ENCODE assay signal across 27 mouse cellular contexts in the genomic region with DNA sequence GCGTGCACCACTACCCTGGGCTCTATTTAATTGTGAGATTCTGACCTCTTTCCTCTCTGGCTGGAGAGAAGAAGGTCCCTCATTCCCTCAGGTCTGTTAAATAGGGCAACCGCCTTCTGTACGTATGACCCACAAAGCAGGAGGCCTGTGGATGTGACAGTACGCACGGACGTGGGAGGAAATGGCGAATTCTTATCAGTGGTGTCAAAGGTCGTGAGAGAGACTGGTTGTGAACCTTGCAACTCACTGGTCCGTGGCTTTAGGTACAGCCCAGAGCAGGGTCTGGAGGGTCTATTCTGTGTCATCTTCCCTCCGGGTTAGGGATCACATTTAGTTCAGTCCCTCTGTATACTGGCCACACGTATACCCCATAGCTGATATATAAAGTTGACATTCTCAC. TPM values are rescaled to one million over a fixed set of nuclear protein-coding genes. Genes with fewer than 3 reads are reported as not detected.
DNase-seq lines count a peak whose midpoint lies in the region; ATAC-seq and TF ChIP-seq lines count a peak whose summit lies in the region.
"Had no signal": no experiment of that assay in that cellular context is flagged by ENCODE, and none has a peak within 500 bp of the region (broad histone marks: within the 10 kb centered on the region; RNA-seq: fewer than 3 reads in every experiment).

No protein-coding gene starts in this region.

- no peaks in the 10 kb centered on the region for H3K79me2 ChIP-seq in heart, adult 2 months (replicated peaks; ENCODE audit: control insufficient read depth, insufficient read depth, low read length)

- intact Hi-C loops in heart, adult 2 months (cut with DNase I): no loop called here
- intact Hi-C loops in heart, postnatal 36 days (cut with DNase I): no loop called here

- TF ChIP-seq CTCF in heart, adult 2 months (IDR thresholded peaks at IDR 0.05): no peak
- TF ChIP-seq CTCF in liver, embryonic 14.5 days (IDR thresholded peaks at IDR 0.05; ENCODE audit: low read depth): no peak

- no peaks in the 10 kb centered on the region for H3K36me3 ChIP-seq in heart, embryonic 10.5 days
- H3K36me3 ChIP-seq in heart, adult 2 months (ENCODE audit: control insufficient read depth, insufficient read depth, low read length): no peaks in the 10 kb centered on the region
- no peaks in the 10 kb centered on the region for H3K36me3 ChIP-seq in heart, embryonic 16.5 days (ENCODE audit: control insufficient read depth, insufficient read depth)
- no peaks in the 10 kb centered on the region for H3K36me3 ChIP-seq in liver, embryonic 14.5 days (replicated peaks; ENCODE audit: control insufficient read depth, insufficient read depth, low read depth)
- H3K36me3 ChIP-seq in stomach, embryonic 16.5 days (ENCODE audit: control insufficient read depth, insufficient read depth, low read length): no peaks in the 10 kb centered on the region
- H3K36me3 ChIP-seq in embryonic facial prominence, embryonic 10.5 days (replicated peaks): no peaks in the 10 kb centered on the region
- H3K36me3 ChIP-seq: limb, embryonic 13.5 days; lung, embryonic 15.5 days; midbrain, embryonic 13.5 days had no signal

- no peak for TF ChIP-seq POLR2A in heart, adult 2 months (IDR thresholded peaks at IDR 0.05; ENCODE audit: insufficient read depth, low read depth, low read length)

- H3K27me3 ChIP-seq in heart, embryonic 10.5 days (ENCODE audit: insufficient read depth, poor library complexity, severe bottlenecking): 0 out of 2 replicates have a peak, but pooled peaks cover 3% of the 10 kb centered on the region
- H3K27me3 ChIP-seq in heart, adult 2 months (ENCODE audit: control insufficient read depth, insufficient read depth, low read length): no peaks in the 10 kb centered on the region
- no peaks in the 10 kb centered on the region for H3K27me3 ChIP-seq in heart, embryonic 16.5 days (ENCODE audit: control insufficient read depth, insufficient read depth, low read length)
- no peaks in the 10 kb centered on the region for H3K27me3 ChIP-seq in liver, embryonic 14.5 days (ENCODE audit: control insufficient read depth, insufficient read depth, low read length)
- no peaks in the 10 kb centered on the region for H3K27me3 ChIP-seq in stomach, embryonic 16.5 days (ENCODE audit: control insufficient read depth, insufficient read depth, low read length)
- H3K27me3 ChIP-seq in embryonic facial prominence, embryonic 10.5 days (replicated peaks; ENCODE audit: low read depth, poor library complexity, severe bottlenecking): peaks cover 21% of the 10 kb centered on the region
- H3K27me3 ChIP-seq: lung, embryonic 15.5 days; midbrain, embryonic 13.5 days had no signal

- peak overlapping the region; percentile 76 for H3K27ac ChIP-seq in heart, embryonic 10.5 days
- H3K27ac ChIP-seq in heart, adult 2 months: no peak overlapping the region
- peak overlapping the region; percentile 67 for H3K27ac ChIP-seq in heart, embryonic 16.5 days (ENCODE audit: low read length)
- no peak overlapping the region for H3K27ac ChIP-seq in liver, embryonic 14.5 days
- H3K27ac ChIP-seq in stomach, embryonic 16.5 days (ENCODE audit: low read length): peak overlapping the region; percentile 59; the same call in 1 of the 2 replicates
- no peak overlapping the region for H3K27ac ChIP-seq in embryonic facial prominence, embryonic 10.5 days (replicated peaks)
- H3K27ac ChIP-seq: gastrocnemius, adult 2 months; hindbrain, postnatal 0 days; limb, embryonic 13.5 days; lung, embryonic 15.5 days; midbrain, embryonic 13.5 days had no signal

- no peak for DNase-seq in heart, embryonic 10.5 days (ENCODE audit: low spot score)
- DNase-seq in heart, adult 2 months: no peak
- DNase-seq in heart, postnatal 36 days: no peak
- DNase-seq in liver, embryonic 14.5 days (ENCODE audit: low read depth in 3 of 3, low spot score in 3 of 3): no peak
- no peak for DNase-seq in embryonic facial prominence, embryonic 10.5 days (ENCODE audit: low spot score)
- DNase-seq: adrenal gland, postnatal 10 days; cerebellum, adult 8-10 months; cerebellum, postnatal 36 days; embryo, embryonic 11 days; gastrocnemius, adult 2 months; kidney, adult 18-20 months; kidney, postnatal 4 days; lung, postnatal 36 days; thymus, adult 2 months had no signal

- WGBS in heart, embryonic 10.5 days: 36% methylated on average over 11 of the region's 11 CpGs
- WGBS in heart, adult 2 months: 70% methylated on average over 11 of the region's 11 CpGs
- whole genome bisulfite sequencing in heart, embryonic 16.5 days: 58% methylated on average over 11 of the region's 11 CpGs
- 36% methylated on average over 11 of the region's 11 CpGs for WGBS in liver, embryonic 14.5 days (ENCODE audit: insufficient replicate concordance)
- WGBS in stomach, embryonic 16.5 days: 57% methylated on average over 11 of the region's 11 CpGs
- WGBS in embryonic facial prominence, embryonic 10.5 days: 75% methylated on average over 11 of the region's 11 CpGs

- peaks cover 91% of the 10 kb centered on the region for H3K4me1 ChIP-seq in heart, embryonic 10.5 days
- no peaks in the 10 kb centered on the region for H3K4me1 ChIP-seq in heart, adult 2 months (ENCODE audit: control insufficient read depth, insufficient read depth, low read length)
- peaks cover 60% of the 10 kb centered on the region for H3K4me1 ChIP-seq in heart, embryonic 16.5 days (ENCODE audit: control insufficient read depth, insufficient read depth, low read length)
- peaks cover 8 to 37% of the 10 kb centered on the region in 2 experiments for H3K4me1 ChIP-seq in liver, embryonic 14.5 days (replicated peaks; ENCODE audit: control insufficient read depth in 2 of 2, insufficient read depth in 2 of 2, low read length in 1 of 2)
- peaks cover 35% of the 10 kb centered on the region for H3K4me1 ChIP-seq in stomach, embryonic 16.5 days (ENCODE audit: control insufficient read depth, insufficient read depth, low read length)
- H3K4me1 ChIP-seq in embryonic facial prominence, embryonic 10.5 days: peaks cover 43% of the 10 kb centered on the region

- ATAC-seq in heart, embryonic 16.5 days (replicated peaks; ENCODE audit: extremely low read depth, insufficient read depth, low FRiP score): no peak
- 0 out of 2 replicates have a peak, but pooled peaks have one; percentile 21 for ATAC-seq in liver, embryonic 14.5 days (ENCODE audit: insufficient read depth)
- no peak for ATAC-seq in stomach, embryonic 16.5 days (ENCODE audit: insufficient read depth, low FRiP score)
- ATAC-seq in erythroid progenitor cell, adult 5-6 weeks (replicated peaks; ENCODE audit: low FRiP score, poor library complexity, severe bottlenecking): no peak
- ATAC-seq: forebrain, embryonic 14.5 days; hindbrain, postnatal 0 days; midbrain, embryonic 13.5 days had no signal

- no peak overlapping the region for H3K4me2 ChIP-seq in heart, embryonic 16.5 days (ENCODE audit: low read depth, low read length)
- no peak overlapping the region for H3K4me2 ChIP-seq in liver, embryonic 14.5 days (ENCODE audit: low read depth)
- no peak overlapping the region for H3K4me2 ChIP-seq in stomach, embryonic 16.5 days (ENCODE audit: low read depth, low read length)
- H3K4me2 ChIP-seq: limb, embryonic 13.5 days; lung, embryonic 15.5 days; midbrain, embryonic 13.5 days had no signal

- H3K9me3 ChIP-seq in heart, embryonic 10.5 days: no peaks in the 10 kb centered on the region
- no peaks in the 10 kb centered on the region for H3K9me3 ChIP-seq in heart, embryonic 16.5 days (replicated peaks; ENCODE audit: control insufficient read depth, low read length)
- no peaks in the 10 kb centered on the region for H3K9me3 ChIP-seq in liver, embryonic 14.5 days (ENCODE audit: control insufficient read depth, low read length)
- no peaks in the 10 kb centered on the region for H3K9me3 ChIP-seq in stomach, embryonic 16.5 days (replicated peaks; ENCODE audit: control insufficient read depth, low read length)
- no peaks in the 10 kb centered on the region for H3K9me3 ChIP-seq in embryonic facial prominence, embryonic 10.5 days
- H3K9me3 ChIP-seq: limb, embryonic 13.5 days; lung, embryonic 15.5 days; megakaryocyte, embryonic 14.5 days; midbrain, embryonic 13.5 days had no signal

- TF ChIP-seq EP300 in heart, adult 2 months (IDR thresholded peaks at IDR 0.05; ENCODE audit: insufficient read depth, low read depth, low read length): no peak
- no peak for TF ChIP-seq EP300 in liver, embryonic 14.5 days (IDR thresholded peaks at IDR 0.05; ENCODE audit: low read depth)

- no peak overlapping the region for H3K9ac ChIP-seq in heart, adult 2 months (ENCODE audit: low read depth, low read length)
- no peak overlapping the region for H3K9ac ChIP-seq in heart, embryonic 16.5 days (ENCODE audit: low read length)
- no peak overlapping the region for H3K9ac ChIP-seq in liver, embryonic 14.5 days (replicated peaks)
- H3K9ac ChIP-seq in stomach, embryonic 16.5 days (ENCODE audit: low read length): no peak overlapping the region
- H3K9ac ChIP-seq: limb, embryonic 13.5 days; lung, embryonic 15.5 days; midbrain, embryonic 13.5 days had no signal

- no peak overlapping the region for H3K4me3 ChIP-seq in heart, embryonic 10.5 days
- no peak overlapping the region for H3K4me3 ChIP-seq in heart, adult 2 months
- H3K4me3 ChIP-seq in heart, embryonic 16.5 days (ENCODE audit: low read length): no peak overlapping the region
- H3K4me3 ChIP-seq in liver, embryonic 14.5 days (ENCODE audit: insufficient read depth in 1 of 2, low read depth in 2 of 2, low read length in 2 of 2): no peak overlapping the region
- no peak overlapping the region for H3K4me3 ChIP-seq in stomach, embryonic 16.5 days (replicated peaks; ENCODE audit: low read length)
- H3K4me3 ChIP-seq in embryonic facial prominence, embryonic 10.5 days: no peak overlapping the region
- H3K4me3 ChIP-seq: gastrocnemius, adult 2 months; limb, embryonic 13.5 days; lung, embryonic 15.5 days; megakaryocyte, embryonic 14.5 days; midbrain, embryonic 13.5 days had no signal

RNA-seq across cellular contexts. Expression of gene 1700001C19Rik, which starts 8.3 kb away (rescaled TPM):
- polyA plus RNA-seq in heart, embryonic 10.5 days (2016; fragmentation: Nextera tagmentation; extraction: Ambion mirVana): 0.63 and 1.3 TPM in 2 replicates
- not detected for total RNA-seq in heart, adult 2 months (2021)
- polyA plus RNA-seq in heart, adult 2 months (2012; rRNA removed): 0.44 and 0.76 TPM in 2 replicates
- polyA plus RNA-seq in heart, embryonic 16.5 days (2015; fragmentation: Nextera tagmentation; extraction: Ambion mirVana): 0.57 and 0.64 TPM in 2 replicates
- not detected for total RNA-seq in heart, postnatal 36 days (2021)
- 0.89 and 0.93 TPM in 2 replicates for polyA plus RNA-seq in liver, embryonic 14.5 days (2012; rRNA removed)
- polyA plus RNA-seq in liver, embryonic 14.5 days (2014; fragmentation: Nextera tagmentation; extraction: Ambion mirVana): 1.1 and 1.2 TPM in 2 replicates
- polyA plus RNA-seq in stomach, embryonic 16.5 days (2015; fragmentation: Nextera tagmentation; extraction: Ambion mirVana): 0.21 and 0.24 TPM in 2 replicates
- not detected in 2 replicates for total RNA-seq in erythroid progenitor cell, adult 5-6 weeks (2015; ENCODE audit: low replicate concordance)
- total RNA-seq in erythroid progenitor cell, adult 5-6 weeks (2017; ENCODE audit: low replicate concordance): not detected in 2 replicates
- polyA plus RNA-seq in embryonic facial prominence, embryonic 10.5 days (2016; fragmentation: Nextera tagmentation; extraction: Ambion mirVana): 0.25 TPM in 1 of 2 replicates, not detected in the other
- total RNA-seq: gastrocnemius, adult 2 months; gastrocnemius, postnatal 4 days; monocyte, adult 5-6 weeks had no signal
- polyA plus RNA-seq: kidney, embryonic 16.5 days had no signal

RNA-seq across cellular contexts. Expression of gene AI661453, which starts 9.1 kb away (rescaled TPM):
- 0.99 and 1.1 TPM in 2 replicates for polyA plus RNA-seq in heart, embryonic 10.5 days (2016; fragmentation: Nextera tagmentation; extraction: Ambion mirVana)
- total RNA-seq in heart, adult 2 months (2021): 1 to 10 TPM; 1.2 to 1.4 TPM
- polyA plus RNA-seq in heart, adult 2 months (2012; rRNA removed): 0.64 and 1.00 TPM in 2 replicates
- 0.77 and 0.92 TPM in 2 replicates for polyA plus RNA-seq in heart, embryonic 16.5 days (2015; fragmentation: Nextera tagmentation; extraction: Ambion mirVana)
- 1 to 10 TPM; 1.6 to 1.8 TPM for total RNA-seq in heart, postnatal 36 days (2021)
- 0.44 and 0.56 TPM in 2 replicates for polyA plus RNA-seq in liver, embryonic 14.5 days (2012; rRNA removed)
- polyA plus RNA-seq in liver, embryonic 14.5 days (2014; fragmentation: Nextera tagmentation; extraction: Ambion mirVana): 0.42 and 0.56 TPM in 2 replicates
- polyA plus RNA-seq in stomach, embryonic 16.5 days (2015; fragmentation: Nextera tagmentation; extraction: Ambion mirVana): 5.1 and 7.7 TPM in 2 replicates
- 1.4 TPM in 1 of 2 replicates, not detected in the other for total RNA-seq in erythroid progenitor cell, adult 5-6 weeks (2015; ENCODE audit: low replicate concordance)
- not detected in 2 replicates for total RNA-seq in erythroid progenitor cell, adult 5-6 weeks (2017; ENCODE audit: low replicate concordance)
- 0.27 and 0.36 TPM in 2 replicates for polyA plus RNA-seq in embryonic facial prominence, embryonic 10.5 days (2016; fragmentation: Nextera tagmentation; extraction: Ambion mirVana)
- total RNA-seq: monocyte, adult 5-6 weeks had no signal

RNA-seq across cellular contexts. Expression of gene Guca1a, which starts 45.1 kb away (rescaled TPM):
- polyA plus RNA-seq in heart, embryonic 10.5 days (2016; fragmentation: Nextera tagmentation; extraction: Ambion mirVana): 2.3 and 3.6 TPM in 2 replicates
- total RNA-seq in heart, adult 2 months (2021): under 1 TPM; 0.34 to 0.39 TPM
- 0.55 and 0.61 TPM in 2 replicates for polyA plus RNA-seq in heart, adult 2 months (2012; rRNA removed)
- polyA plus RNA-seq in heart, embryonic 16.5 days (2015; fragmentation: Nextera tagmentation; extraction: Ambion mirVana): 1.2 and 2.1 TPM in 2 replicates
- not detected for total RNA-seq in heart, postnatal 36 days (2021)
- polyA plus RNA-seq in liver, embryonic 14.5 days (2012; rRNA removed): 0.63 and 0.69 TPM in 2 replicates
- polyA plus RNA-seq in liver, embryonic 14.5 days (2014; fragmentation: Nextera tagmentation; extraction: Ambion mirVana): 1.0 and 1.1 TPM in 2 replicates
- polyA plus RNA-seq in stomach, embryonic 16.5 days (2015; fragmentation: Nextera tagmentation; extraction: Ambion mirVana): 4.7 and 5.4 TPM in 2 replicates
- 2.5 TPM in 1 of 2 replicates, not detected in the other for total RNA-seq in erythroid progenitor cell, adult 5-6 weeks (2015; ENCODE audit: low replicate concordance)
- total RNA-seq in erythroid progenitor cell, adult 5-6 weeks (2017; ENCODE audit: low replicate concordance): not detected in 2 replicates
- 0.41 and 0.81 TPM in 2 replicates for polyA plus RNA-seq in embryonic facial prominence, embryonic 10.5 days (2016; fragmentation: Nextera tagmentation; extraction: Ambion mirVana)
- total RNA-seq: gastrocnemius, adult 2 months; left cerebral cortex, postnatal 25 days had no signal

RNA-seq across cellular contexts. Expression of gene Taf8, which starts 56.6 kb away (rescaled TPM):
- 23.0 and 28.5 TPM in 2 replicates for polyA plus RNA-seq in heart, embryonic 10.5 days (2016; fragmentation: Nextera tagmentation; extraction: Ambion mirVana)
- total RNA-seq in heart, adult 2 months (2021): 10 to 100 TPM; 10.8 to 12.5 TPM
- 14.2 and 21.0 TPM in 2 replicates for polyA plus RNA-seq in heart, adult 2 months (2012; rRNA removed)
- 20.3 and 20.8 TPM in 2 replicates for polyA plus RNA-seq in heart, embryonic 16.5 days (2015; fragmentation: Nextera tagmentation; extraction: Ambion mirVana)
- total RNA-seq in heart, postnatal 36 days (2021): 10 to 100 TPM; 12.0 to 13.6 TPM
- 13.8 and 15.5 TPM in 2 replicates for polyA plus RNA-seq in liver, embryonic 14.5 days (2012; rRNA removed)
- 10.4 and 11.8 TPM in 2 replicates for polyA plus RNA-seq in liver, embryonic 14.5 days (2014; fragmentation: Nextera tagmentation; extraction: Ambion mirVana)
- polyA plus RNA-seq in stomach, embryonic 16.5 days (2015; fragmentation: Nextera tagmentation; extraction: Ambion mirVana): 25.7 and 27.3 TPM in 2 replicates
- total RNA-seq in erythroid progenitor cell, adult 5-6 weeks (2015; ENCODE audit: low replicate concordance): 35.6 and 71.4 TPM in 2 replicates
- 54.4 and 71.9 TPM in 2 replicates for total RNA-seq in erythroid progenitor cell, adult 5-6 weeks (2017; ENCODE audit: low replicate concordance)
- 32.0 and 35.3 TPM in 2 replicates for polyA plus RNA-seq in embryonic facial prominence, embryonic 10.5 days (2016; fragmentation: Nextera tagmentation; extraction: Ambion mirVana)

RNA-seq across cellular contexts. Expression of gene Ccnd3, which starts 59.3 kb away (rescaled TPM):
- polyA plus RNA-seq in heart, embryonic 10.5 days (2016; fragmentation: Nextera tagmentation; extraction: Ambion mirVana): 552 and 644 TPM in 2 replicates
- 10 to 100 TPM; 75.9 to 83.7 TPM for total RNA-seq in heart, adult 2 months (2021)
- polyA plus RNA-seq in heart, adult 2 months (2012; rRNA removed): 75.1 and 77.5 TPM in 2 replicates
- 412 and 420 TPM in 2 replicates for polyA plus RNA-seq in heart, embryonic 16.5 days (2015; fragmentation: Nextera tagmentation; extraction: Ambion mirVana)
- total RNA-seq in heart, postnatal 36 days (2021): 10 to 100 TPM; 79.8 to 88.7 TPM
- polyA plus RNA-seq in liver, embryonic 14.5 days (2012; rRNA removed): 195 and 227 TPM in 2 replicates
- 379 and 451 TPM in 2 replicates for polyA plus RNA-seq in liver, embryonic 14.5 days (2014; fragmentation: Nextera tagmentation; extraction: Ambion mirVana)
- 334 and 340 TPM in 2 replicates for polyA plus RNA-seq in stomach, embryonic 16.5 days (2015; fragmentation: Nextera tagmentation; extraction: Ambion mirVana)
- 360 and 366 TPM in 2 replicates for total RNA-seq in erythroid progenitor cell, adult 5-6 weeks (2015; ENCODE audit: low replicate concordance)
- total RNA-seq in erythroid progenitor cell, adult 5-6 weeks (2017; ENCODE audit: low replicate concordance): 181 and 222 TPM in 2 replicates
- 325 and 335 TPM in 2 replicates for polyA plus RNA-seq in embryonic facial prominence, embryonic 10.5 days (2016; fragmentation: Nextera tagmentation; extraction: Ambion mirVana)

Comparison
In these comparisons a context has a peak if more than half of its experiments do, and no peak if none do; other contexts are left out.
1. H3K27ac ChIP-seq: peak in heart, embryonic 10.5 days (single experiment), heart, embryonic 16.5 days (single experiment) and stomach, embryonic 16.5 days (single experiment); none in heart, adult 2 months (single experiment), liver, embryonic 14.5 days (single experiment) and embryonic facial prominence, embryonic 10.5 days (single experiment).